Mouse (Mus musculus) megakaryocyte progenitor cell, adult 5-6 weeks (primary cell): ENCODE measurements at regions not wholly inside any gene's neighbourhood (a gene's known extent, or its start where the extent isn't known, plus 50 kb on each side); places are given as distances from the start of the nearest gene placed in this dataset.

Experiments used
- ATAC-seq: replicated peaks from 2 replicates; pipeline ENCODE4 v1.8.0; 2016; ENCODE audit warnings: mild to moderate bottlenecking, moderate TSS enrichment, inconsistent platforms; ENCODE audit not compliant: poor library complexity

DNA sequence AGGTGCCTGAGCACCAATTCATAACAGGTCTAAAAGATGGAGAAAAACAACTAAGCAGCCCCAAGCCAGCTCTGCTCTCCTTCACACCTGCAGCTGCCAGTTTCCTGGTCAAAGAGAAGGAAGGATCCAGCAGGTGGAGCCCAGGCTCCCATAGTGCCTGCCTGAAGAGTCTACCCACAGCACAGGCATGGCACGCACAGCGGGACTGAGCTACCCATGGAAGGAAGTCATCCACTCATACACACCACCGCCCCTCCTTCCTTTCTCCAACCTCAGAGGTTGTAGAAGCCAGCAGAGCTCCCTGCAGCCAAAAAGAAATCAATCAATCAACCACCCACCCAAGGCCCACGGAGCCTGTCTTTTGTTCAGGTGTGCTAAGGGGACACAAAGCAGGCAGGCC, 197.0 kb upstream of the Cadm1 start:
- ATAC-seq: no peak

DNA sequence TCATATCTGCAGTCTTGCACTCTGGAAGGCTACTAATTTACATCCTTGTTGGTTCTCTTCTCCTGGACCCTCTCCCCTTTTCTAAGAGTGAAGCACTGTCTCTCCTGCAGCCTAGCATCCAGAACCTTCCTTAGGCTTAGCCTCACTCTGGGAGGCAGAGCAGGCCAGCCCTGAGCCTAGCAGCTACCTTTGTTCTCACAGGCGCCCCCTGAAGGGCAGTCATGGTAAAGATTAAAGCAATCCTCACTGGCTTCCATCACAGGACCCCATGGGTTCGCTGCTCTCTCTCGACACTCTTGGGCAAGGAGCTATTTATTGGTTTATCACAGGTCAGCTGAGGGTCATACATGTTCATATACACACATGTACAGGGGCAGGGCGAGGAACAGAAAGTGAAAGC, 191.8 kb upstream of the Cadm1 start:
- no peak for ATAC-seq

DNA sequence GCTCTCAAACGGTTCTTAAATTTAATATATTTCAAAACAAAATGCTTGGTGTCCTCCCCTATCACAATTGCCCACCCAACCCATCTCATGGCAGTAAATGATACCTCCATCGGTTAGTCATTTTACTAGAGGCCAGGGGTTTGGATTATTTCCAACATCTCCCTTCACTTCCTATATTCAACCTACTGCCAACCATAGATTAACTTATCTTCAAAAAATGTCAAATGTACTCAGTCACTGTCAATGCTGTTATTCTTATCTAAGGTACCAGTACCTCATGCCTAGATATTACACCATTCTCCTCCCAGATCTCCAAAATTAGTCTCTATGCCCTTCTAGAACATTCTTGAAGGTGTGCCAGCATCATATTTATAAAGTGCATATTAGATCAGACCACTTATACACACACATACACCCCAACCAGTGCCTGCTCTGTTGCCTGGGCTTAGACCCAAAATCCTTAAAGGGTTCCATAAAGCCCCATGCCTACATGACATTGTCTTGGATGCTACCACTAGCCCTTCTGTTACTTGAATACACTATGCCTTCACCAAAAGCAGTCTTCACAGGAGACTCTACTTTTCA, 183.4 kb upstream of the Cadm1 start:
- ATAC-seq: peak; percentile 54

DNA sequence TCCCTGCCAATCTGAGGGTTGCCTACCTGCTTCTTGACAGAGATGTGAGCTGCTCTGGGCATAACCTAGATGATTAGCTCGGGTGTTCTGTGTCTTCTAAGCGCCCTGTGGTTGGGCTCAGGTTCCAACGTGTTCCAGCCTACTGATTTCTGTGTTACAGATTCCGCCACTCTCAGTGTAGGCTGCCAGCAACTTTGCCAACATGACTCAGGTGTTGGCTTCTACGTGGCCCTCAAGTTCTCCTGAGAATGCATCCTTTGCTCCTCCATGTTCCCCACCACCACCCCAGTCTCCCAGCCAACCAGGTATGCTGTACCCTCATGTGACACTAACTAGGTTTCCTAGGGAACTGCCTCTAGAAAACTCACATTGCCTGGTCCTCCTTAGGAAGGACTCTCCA, 179.7 kb upstream of the Cadm1 start:
- no peak for ATAC-seq

DNA sequence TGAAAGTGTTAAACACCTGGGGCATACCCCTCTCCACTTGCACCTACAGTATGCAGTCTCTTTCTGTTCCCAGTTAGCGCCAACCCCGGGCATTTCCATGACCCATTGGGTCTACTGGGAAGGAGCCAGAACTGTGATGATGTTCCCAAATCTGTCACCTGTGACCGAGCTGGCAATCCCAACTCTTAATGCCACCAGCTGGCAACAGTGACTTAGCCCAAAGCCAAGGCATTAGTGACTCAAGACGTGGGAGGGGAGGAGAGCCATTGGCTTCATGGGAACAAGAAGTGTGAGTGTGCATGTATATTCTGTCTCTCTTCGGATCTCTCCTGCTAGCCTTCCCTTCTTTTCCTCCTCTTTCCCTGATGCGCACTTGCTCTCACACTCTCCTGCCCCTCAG, 178.9 kb upstream of the Cadm1 start:
- no peak for ATAC-seq

DNA sequence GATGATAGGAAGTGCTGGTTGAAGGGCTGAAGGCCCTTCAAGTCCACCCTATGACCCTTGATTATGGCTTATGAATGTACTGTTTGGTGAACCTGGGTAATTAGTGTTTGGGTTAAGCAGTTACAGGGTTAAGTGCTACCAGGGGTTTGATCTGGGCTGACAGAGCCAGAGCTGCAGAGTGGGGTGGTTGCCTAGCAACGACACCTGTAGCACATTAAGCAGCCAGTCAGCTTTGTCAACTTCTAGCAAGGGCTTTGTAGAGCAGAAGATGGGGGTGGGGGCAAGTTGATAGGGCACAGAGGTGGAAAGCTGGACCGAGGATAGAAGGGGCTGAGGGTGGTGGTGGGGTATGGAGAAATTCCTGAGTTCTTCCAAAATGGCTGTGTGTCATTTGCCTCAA, 177.0 kb upstream of the Cadm1 start:
- no peak for ATAC-seq

DNA sequence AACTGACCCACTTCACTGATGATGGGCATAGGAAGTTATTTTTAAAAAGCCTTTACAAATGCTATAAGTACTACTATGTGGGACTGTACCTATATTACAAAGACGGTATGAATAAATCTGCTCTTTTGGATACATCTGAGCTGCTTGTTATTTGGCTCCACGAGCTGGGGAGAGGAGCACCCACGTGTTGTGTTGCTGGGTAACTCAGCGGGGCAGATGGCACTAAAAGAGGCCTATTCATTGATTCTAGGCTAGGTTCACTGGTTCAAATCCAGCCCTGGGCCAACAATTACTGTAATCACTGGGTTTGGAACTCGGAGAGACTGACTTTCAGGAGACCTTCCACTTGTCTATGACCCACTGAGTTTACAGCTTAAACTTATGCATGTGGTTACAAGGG, 176.0 kb upstream of the Cadm1 start:
- ATAC-seq: no peak

DNA sequence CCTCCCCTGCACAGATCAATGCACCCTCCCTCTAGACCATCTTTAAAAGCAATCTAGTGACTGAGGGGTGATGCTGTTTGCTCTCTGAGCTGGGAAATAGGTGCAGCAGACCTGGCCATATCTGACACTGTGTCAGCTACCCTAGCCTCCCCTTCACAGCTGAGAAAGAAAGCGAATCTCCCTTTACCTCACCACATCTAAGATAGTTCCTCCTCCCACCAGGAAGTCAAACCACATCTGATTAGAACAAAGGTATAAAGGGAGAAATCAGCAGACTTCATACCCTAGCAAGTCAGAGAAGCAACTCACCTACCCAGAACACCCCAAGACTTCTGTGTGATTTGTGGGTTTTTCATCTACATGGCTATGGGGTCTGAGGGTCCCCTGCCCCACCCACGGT, 175.6 kb upstream of the Cadm1 start:
- no peak for ATAC-seq

DNA sequence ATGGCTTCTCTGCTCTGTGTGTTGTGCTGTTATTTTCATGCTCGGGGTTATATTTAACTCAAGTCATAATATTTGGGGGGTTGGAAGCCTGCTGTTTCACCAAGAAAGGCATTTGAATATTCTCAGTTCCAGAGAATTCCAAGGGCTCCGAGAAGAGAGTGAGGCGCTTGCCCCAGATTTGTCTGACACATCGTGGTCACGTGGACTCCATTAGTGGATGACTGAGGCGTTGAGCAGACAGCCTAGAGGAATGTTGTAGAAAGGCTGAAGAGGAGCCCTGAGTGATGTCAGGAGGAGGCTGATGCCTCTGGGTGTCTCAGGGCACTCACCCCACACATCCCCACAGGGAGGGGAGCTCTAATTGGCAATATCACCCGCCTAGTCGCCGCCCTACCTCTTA, 175.1 kb upstream of the Cadm1 start:
- ATAC-seq: no peak

DNA sequence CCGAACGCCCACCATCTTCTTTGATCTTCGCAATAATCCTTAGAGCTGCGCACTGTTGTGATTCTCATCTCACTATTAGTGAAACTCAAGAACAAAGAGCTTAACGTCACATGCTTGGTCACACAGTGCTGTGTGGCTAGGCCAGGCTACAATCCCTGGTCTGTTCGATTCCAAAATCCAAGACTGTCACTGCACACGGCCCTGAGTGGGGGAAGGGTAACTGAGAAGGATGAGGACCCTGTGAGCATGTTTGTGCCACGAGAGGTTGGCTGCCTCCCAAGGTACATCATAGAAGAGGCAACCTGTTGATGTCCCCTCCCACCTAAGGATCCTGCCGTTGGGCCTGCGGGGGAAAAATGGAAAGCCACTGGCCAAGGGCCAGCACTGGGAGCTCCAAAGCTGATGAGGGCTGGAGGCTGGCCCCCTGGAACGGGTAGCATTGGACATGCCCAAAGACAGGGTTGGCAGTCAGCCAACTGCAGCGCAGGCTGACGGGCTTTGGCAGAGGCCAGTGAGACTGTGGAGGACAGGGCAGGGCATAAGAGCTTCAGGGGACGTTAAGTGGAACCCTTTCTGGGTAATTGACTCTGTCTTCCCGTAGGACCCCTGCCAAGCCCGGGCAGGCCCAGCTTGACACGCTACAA, 172.1 kb upstream of the Cadm1 start:
- no peak for ATAC-seq

DNA sequence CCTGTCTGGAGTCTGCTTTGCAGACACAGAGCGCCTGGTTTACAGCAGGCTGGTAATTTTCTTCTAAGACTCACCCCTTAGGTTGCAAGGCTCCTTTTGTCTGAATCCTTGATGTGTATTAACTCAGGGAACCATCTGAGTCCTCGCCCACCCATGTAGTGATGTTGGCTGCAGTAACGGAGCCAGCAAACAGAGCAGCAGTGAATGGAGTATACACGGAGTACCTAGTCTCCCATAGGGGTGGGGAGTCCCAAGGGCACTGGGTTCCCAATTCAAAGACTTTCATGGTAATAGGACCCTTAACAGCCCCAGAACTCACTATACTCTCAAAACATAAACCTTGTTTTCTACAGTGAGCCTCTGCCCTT, 171.6 kb upstream of the Cadm1 start:
- no peak for ATAC-seq

DNA sequence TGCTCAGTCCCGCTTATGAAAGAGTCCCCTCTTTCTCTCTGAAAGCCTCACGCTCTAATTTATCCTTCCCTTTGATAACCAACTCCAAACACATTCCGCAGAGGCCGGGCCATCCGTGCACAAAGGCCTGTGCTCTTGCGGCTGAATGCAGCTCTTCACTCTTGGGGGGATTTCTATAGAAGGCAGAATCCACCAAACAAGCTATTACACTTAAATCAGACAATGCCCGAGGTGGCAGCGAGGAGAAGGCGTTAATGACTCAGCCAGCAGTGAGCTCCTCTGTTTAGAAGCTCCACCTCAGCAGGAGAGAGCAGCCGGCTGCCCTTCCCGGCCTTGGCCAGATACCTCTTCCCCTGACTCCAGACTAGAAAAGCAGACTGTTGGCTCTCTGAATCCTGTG, 166.9 kb upstream of the Cadm1 start:
- ATAC-seq: no peak

DNA sequence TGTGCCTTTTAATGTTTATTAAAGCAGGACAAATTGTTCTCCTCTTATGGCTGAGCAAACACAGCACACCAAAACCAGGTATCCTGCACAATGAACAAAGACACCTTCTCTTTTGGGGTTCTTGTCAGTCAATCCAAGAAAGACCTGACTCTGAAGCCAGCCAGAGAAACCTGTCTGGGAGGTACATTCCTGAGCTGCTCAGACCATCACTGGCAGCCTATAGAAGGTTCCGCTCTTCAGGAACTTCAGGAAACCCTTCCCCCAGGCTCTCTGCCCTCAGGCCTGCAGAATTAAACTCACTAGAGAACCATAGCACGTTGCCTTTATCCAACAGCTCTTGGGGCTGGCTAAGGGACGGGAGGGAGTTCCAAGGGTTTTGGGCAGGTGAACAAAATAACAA, 165.2 kb upstream of the Cadm1 start:
- ATAC-seq: no peak

DNA sequence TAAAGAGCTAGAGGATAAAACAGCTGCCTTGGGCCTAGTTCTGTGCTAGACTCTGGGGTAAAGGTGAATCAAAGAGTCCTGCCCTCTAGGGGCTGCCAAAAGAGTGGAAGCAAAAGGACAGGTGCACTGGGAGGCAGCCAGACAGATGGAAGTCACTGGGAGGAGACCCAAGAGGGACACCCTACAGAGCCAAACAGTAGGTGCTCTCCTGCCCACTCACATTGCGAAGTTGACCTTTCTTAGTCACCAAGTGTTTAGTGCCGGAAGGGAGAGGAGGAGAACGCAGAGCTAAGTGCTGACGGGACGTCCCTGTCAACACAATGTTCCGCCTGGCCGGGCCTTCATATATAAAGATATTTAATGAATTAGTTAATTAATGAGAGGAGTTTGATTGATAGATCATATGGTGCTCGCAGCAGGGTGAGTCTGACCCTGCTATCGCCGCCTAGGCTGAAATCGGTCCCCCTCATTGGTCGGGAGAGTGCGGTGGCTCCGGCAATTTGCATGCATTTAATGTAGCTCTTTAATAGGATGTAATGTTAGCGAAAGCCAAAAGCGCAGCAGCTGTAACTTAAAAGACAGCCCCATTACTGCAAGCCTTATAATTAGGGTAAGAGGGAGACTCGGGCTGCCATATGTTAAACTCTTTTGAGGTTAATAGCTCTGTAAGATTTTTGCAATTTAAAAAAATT, 162.6 kb upstream of the Cadm1 start:
- no peak for ATAC-seq

DNA sequence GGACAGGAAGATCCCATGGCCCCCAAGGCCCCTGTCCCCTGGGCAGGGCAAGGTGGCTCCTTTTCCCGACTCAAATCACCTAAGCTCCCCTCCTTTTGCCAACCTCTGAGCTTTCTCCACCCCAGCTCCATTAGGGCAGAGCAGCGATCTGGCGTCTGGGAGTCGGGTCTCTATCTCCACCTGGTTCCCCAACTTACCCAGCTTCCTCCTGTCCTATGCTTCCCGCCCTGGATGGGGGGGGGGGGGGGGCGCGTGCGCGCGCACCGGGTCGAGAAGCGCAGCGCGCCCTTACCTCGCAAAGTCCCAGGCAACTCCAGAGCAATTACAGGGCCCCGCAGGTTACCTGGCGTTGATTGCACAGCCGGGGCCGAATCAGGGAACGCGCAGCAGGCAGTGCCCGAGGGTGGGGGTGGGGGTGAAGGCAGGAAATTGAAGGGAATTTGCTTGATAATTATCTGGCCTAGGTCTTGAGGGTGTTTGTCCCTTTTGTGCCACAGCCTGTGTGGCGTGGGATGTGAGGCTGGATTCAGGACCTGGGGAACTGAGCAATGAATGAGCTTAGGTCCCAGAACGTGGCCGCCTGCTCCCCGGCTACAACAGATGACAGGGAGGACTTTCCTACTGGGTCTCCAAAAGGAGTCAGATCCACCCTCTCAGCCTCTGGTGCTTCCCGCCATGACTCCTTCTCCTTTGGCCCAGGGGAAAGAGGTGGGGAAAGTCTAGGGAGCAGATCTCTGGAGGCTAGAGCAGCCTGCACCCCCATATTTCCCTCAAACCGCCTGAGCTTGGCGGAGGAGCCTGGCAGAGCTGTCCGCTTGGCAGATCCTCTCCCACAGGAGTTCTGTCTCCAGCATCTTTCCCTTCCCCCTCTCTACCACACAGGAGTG, 161.7 kb upstream of the Cadm1 start:
- ATAC-seq: no peak

DNA sequence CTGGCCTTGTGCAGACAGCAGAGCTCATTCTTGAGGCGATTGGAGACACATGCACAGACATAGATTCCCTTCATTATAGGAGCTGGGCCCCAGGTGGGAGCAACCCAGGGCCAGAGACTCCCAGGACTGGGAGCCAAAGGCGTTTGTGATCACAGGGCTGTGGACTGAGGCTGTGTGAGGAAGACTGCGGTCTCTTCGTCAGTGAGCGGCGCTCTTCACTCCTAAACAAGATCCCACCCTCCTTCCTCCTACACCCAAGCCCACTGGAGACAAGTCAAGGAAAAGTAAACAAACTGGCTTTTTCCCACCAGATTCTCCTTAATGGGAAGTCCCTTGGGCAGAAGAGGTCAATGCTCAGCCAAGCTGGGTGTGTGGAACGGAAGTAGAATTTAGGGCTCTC, 157.7 kb upstream of the Cadm1 start:
- no peak for ATAC-seq

DNA sequence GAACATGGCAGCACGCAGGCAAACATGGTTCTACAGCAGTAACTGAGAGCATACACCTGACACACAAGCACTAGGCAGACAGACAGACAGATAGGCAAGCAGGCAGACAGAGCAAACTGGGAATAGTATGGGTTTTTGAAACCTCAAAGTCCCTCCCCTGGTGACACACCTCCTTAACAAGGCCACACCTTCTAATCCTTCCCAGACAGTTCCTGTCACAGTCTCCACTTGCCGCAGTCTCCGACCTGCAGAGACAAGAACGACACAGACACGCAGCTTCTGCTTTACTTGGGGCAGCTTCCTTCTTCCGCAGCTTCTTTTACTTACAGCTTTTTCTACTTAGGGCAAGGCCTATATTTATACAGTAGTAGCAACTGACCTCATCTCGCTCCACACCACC, 155.9 kb upstream of the Cadm1 start:
- no peak for ATAC-seq

DNA sequence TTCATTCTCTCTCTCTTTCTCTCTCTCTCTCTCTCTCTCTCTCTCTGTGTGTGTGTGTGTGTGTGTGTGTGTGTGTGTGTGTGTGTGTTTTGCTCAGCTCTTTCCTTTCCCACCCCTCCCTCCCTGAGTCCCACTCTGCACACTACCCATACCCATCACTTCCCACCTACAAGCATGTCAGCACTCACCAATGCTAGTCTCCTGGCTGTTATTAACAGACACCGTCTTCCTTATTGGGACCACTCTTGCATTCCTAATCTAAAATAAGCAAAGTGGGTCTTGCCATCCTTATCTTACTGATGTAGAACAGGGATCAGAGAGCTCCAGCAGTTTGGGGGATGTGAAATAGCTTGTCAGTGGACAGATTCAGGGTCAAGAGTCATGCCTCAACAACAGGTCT, 153.3 kb upstream of the Cadm1 start:
- no peak for ATAC-seq

DNA sequence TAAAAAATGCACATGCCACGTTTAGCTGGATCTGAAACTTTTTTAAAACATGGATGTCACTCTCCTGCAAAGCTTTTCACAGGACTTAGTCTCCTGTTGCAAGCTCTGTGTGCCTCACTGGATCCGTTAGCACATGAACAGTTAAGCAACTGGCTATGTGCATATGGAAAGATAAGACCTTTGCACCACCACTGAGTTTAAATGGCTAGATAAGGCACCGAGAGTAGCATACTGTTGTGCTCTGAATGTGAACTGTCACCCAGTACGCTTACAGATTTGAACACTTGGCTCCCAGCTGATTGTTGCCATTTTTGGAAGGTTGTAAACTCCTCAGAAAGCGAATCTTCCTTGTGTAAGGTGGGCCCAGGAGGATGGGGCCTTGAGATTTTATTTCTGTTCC, 151.4 kb upstream of the Cadm1 start:
- ATAC-seq: no peak

DNA sequence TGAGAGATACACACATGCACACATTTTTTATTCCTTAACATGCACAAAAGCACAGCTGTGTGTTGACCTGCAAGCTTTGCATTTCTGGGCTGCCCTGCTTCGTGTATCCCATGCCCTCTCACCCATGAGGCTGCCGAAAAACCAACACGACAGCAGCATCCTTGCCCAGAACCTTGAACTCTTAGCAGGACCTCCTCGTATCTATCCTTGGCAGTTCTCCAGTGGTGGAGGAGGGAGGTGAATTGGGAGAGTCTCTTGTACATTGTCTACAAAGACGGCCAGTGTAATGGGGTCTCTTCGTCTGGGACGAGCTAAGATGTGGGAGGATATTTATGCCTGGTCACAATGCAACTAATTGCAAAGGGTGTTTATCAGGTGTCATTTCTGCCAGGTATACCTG, 149.6 kb upstream of the Cadm1 start:
- no peak for ATAC-seq

DNA sequence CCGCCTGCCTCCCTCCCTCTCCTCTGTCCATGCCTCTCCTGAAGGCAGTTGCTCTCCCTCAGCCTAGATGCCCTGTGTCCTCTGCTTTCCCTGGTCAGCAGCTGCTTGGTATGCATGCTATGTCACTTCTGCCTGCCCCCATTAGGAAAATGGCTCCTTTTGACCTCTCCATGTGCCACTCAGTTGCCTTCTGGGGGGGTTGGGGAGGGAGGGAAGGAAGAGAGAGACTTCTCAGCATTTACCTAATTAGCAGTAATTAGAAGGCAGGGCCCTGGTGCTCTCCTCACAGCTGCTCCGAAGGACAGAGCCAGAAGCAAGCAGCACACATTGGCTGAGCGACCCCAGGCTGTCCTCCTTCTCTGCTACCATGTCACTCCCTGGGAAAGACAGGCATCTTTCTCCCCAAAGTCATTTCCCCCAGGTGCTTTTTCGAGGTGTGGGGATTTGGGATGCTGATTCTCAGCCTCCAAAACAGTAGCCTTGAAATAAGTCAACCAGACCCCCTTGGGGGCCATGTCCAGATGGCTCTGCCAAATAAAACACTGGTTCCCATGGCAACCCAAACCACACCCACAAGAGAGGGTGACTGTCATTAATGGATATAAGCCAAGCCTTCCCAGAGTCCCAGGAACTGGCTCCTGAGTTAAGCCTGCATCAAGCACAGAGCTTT, 145.7 kb upstream of the Cadm1 start:
- ATAC-seq: no peak
